Mouse (Mus musculus): Measurements from ENCODE around the gene Fkrp.

DNA sequence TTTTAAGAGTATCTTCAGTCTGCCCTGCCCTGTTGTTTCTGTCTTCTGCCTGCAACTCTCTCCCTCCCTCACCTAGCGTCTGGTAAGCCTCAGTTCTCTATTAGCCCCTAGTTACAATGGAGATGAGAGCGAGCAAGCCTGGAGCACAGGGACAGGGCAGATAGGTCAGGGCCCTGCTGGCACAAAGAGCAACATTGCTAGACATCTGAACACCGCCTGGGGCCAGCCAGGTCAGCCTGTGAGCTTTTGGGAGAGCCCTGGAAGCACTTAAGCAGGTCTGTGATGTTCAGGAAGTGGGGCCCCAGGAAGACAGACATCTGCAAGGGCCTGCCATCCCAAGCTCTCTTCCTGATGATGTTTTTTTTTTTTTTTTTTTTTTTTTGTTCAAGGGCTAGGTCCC lies 4.6 kb upstream of the Fkrp start:
- TF ChIP-seq CTCF (IDR thresholded peaks at IDR 0.05; ENCODE audit: borderline replicate concordance, extremely low read depth, insufficient read depth, insufficient read length) (no peak), POLR2A (IDR thresholded peaks at IDR 0.05; ENCODE audit: borderline replicate concordance, extremely low read depth, insufficient read depth, insufficient read length, poor library complexity, severe bottlenecking) (no peak)

Measured in brain, embryonic 14.5 days (tissue).